Mouse (Mus musculus) cerebral cortex, adult 2 months (tissue): Measurements from ENCODE around the gene Pp2d1.

Experiments
- WGBS: fragments of 180-500 bp; shearing (Covaris S2); methylation state at CpG from one replicate; pipeline ENCODE4 v1.1.7; 2018; 5-methylcytosine and 5-hydroxymethylcytosine counted together

Gene Pp2d1

DNA sequence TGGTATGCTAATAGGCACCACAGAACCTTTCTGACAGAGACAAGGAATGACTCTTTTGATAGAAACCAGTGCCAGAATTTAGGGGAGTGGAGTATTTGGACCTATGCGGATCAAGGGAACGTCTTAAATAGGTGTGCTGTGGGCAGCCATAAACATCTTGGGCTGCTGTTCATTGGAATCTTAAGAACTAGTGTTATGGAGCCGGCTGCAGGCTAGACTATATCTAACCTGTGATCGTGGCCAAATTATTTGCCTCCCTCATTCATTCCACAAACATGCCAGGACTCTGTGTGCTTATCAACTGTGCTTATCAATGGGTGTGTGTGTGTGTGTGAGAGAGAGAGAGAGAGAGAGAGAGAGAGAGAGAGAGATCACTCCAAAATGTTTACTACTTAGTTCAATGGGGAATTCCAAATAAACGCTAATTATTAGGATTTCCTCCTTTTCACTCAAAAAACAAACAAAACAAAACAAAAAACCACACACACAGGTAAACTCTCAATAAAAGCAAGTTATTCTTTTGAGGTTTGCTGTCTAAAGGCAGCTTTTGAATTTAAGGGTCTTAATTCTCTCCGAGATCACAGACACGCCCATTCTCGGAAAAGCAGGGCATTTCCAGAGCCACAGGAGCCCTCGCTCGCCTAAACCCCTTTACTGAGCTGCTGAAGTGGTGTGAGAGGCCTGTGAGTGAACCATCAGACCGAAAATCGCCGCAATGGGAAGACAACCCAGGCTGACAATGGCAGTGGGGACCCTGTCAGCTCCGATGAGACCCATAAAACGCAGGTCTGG, 61.0 kb downstream of the Pp2d1 start:
- WGBS: 7% methylated on average over 15 of the region's 15 CpGs

GRCm38 (mm10) chr17:53465569-53465968, 73.7 kb downstream of the Pp2d1 start:
- WGBS: 74% methylated on average over 4 of the region's 4 CpGs

DNA sequence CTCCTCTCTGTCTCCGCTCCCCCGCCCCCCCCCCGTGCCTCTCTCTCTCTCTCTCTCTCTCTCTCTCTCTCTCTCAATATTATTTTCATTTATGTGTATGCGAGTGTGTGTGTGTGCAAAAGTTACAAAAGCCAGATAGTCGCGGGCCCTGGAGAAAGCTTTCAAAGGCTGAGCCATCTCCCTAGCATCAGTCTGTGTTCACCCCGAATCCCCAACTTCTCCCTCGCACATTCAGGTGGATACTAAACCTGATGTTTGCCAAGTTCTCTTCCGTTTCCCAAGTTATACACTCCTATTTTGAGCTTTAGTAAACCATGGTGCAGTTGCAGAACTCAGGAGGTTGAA, 75.8 kb downstream of the Pp2d1 start:
- WGBS: 6% methylated on average over 7 of the region's 9 CpGs

- 24% methylated on average over 26 of the region's 26 CpGs for WGBS
Measured at GRCm38 (mm10) chr17:53462603-53463495, 76.4 kb downstream of the Pp2d1 start, which contains the start of gene Efhb. Efhb (minus strand) TSS chr17:53463321.
